Mouse (Mus musculus) heart, adult 2 months (tissue): Measurements from ENCODE around the gene Zfp354b.

Source experiments
- CTCF ChIP-seq: fragments of 200-600 bp; IDR thresholded peaks from 2 replicates; pipeline ENCODE4 v1.8.1; 2022; ENCODE audit warnings: antibody characterized with exemption, mild to moderate bottlenecking, moderate library complexity
- EP300 ChIP-seq: fragments of 200-500 bp; IDR thresholded peaks from 2 replicates; pipeline ENCODE4 v1.6.1; 2011; ENCODE audit warnings: low read depth, low read length, control low read depth; ENCODE audit not compliant: insufficient read depth

DNA sequence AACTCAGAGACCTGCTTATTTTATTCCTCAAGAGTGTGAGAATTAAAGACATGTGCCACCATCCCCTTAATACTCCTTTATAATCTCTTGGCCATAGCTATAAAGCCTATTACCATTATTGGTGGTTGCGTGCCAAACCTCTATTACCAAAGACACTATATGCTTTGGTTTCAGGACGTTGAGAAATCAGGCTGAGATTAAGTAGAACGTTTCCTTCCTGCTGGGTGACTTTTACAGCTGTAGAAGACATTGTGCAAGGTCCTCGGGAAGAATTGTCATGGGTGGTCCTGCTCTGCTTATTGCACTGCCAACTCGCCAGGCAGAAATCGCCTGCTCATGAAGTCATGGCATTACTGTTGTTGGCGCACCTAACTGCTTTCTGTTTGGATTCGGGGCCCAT is 7.0 kb upstream of the Zfp354b start:
- TF ChIP-seq CTCF (no peak), EP300 (no peak)
